Mouse (Mus musculus): Measurements from ENCODE around the gene Mroh2a. TPM values are rescaled to one million over a fixed set of nuclear protein-coding genes. Genes with fewer than 3 reads are reported as not detected.
"Not testable (repeated sequence)": the region's sequence is repeated elsewhere in the genome, so short reads cannot be mapped to it uniquely, and the experiment has no call there.

The Mroh2a gene
- polyA plus RNA-seq, 1 experiment from 2014 or later: 0.50 TPM

- no peaks in the 10 kb centered on the region for H3K4me1 ChIP-seq
- no peak for ATAC-seq (replicated peaks)
- H3K9ac ChIP-seq: no peak overlapping the region
- no peak overlapping the region for H3K4me3 ChIP-seq
- no peaks in the 10 kb centered on the region for H3K27me3 ChIP-seq (replicated peaks)
- 48% methylated on average over 2 of the region's 2 CpGs for WGBS
- H3K4me2 ChIP-seq: no peak overlapping the region
- H3K27ac ChIP-seq: no peak overlapping the region
- H3K36me3 ChIP-seq (replicated peaks): no peaks in the 10 kb centered on the region
- H3K9me3 ChIP-seq: peaks cover 29% of the 10 kb centered on the region
Measured at GRCm38 (mm10) chr1:88222216-88222615, 4.6 kb upstream of the Mroh2a start.

- H3K4me3 ChIP-seq; H3K4me2 ChIP-seq; ATAC-seq (replicated peaks); H3K36me3 ChIP-seq (replicated peaks); H3K27me3 ChIP-seq (replicated peaks); H3K9ac ChIP-seq; H3K4me1 ChIP-seq; H3K27ac ChIP-seq: not testable (repeated sequence)
- H3K9me3 ChIP-seq: peaks cover 33% of the 10 kb centered on the region
Measured at GRCm38 (mm10) chr1:88223011-88223515, 3.7 kb upstream of the Mroh2a start.

- no peaks in the 10 kb centered on the region for H3K4me1 ChIP-seq
- no peaks in the 10 kb centered on the region for H3K36me3 ChIP-seq (replicated peaks)
- H3K27ac ChIP-seq: no peak overlapping the region
- H3K4me3 ChIP-seq: no peak overlapping the region
- H3K9me3 ChIP-seq: peaks cover 38% of the 10 kb centered on the region
- H3K4me2 ChIP-seq: no peak overlapping the region
- no peak for ATAC-seq (replicated peaks)
- H3K9ac ChIP-seq: no peak overlapping the region
- WGBS: 49% methylated on average over 1 of the region's 1 CpGs
- no peaks in the 10 kb centered on the region for H3K27me3 ChIP-seq (replicated peaks)
Measured at GRCm38 (mm10) chr1:88223591-88223990, 3.2 kb upstream of the Mroh2a start.

GRCm38 (mm10) chr1:88224029-88224776 is 2.6 kb upstream of the Mroh2a start:
- no peaks in the 10 kb centered on the region for H3K27me3 ChIP-seq (replicated peaks)
- H3K9me3 ChIP-seq: peaks cover 44% of the 10 kb centered on the region
- no peak overlapping the region for H3K27ac ChIP-seq
- WGBS: 76% methylated on average over 2 of the region's 2 CpGs
- H3K4me3 ChIP-seq: no peak overlapping the region
- no peaks in the 10 kb centered on the region for H3K36me3 ChIP-seq (replicated peaks)
- ATAC-seq (replicated peaks): no peak
- no peak overlapping the region for H3K9ac ChIP-seq
- no peaks in the 10 kb centered on the region for H3K4me1 ChIP-seq
- no peak overlapping the region for H3K4me2 ChIP-seq

GRCm38 (mm10) chr1:88225301-88225700 is 1.5 kb upstream of the Mroh2a start:
- not testable (repeated sequence) for H3K36me3 ChIP-seq (replicated peaks); H3K4me3 ChIP-seq; H3K9ac ChIP-seq; H3K27ac ChIP-seq; H3K27me3 ChIP-seq (replicated peaks); ATAC-seq (replicated peaks); H3K4me1 ChIP-seq; H3K4me2 ChIP-seq
- 42% methylated on average over 2 of the region's 2 CpGs for WGBS
- peaks cover 55% of the 10 kb centered on the region for H3K9me3 ChIP-seq

DNA sequence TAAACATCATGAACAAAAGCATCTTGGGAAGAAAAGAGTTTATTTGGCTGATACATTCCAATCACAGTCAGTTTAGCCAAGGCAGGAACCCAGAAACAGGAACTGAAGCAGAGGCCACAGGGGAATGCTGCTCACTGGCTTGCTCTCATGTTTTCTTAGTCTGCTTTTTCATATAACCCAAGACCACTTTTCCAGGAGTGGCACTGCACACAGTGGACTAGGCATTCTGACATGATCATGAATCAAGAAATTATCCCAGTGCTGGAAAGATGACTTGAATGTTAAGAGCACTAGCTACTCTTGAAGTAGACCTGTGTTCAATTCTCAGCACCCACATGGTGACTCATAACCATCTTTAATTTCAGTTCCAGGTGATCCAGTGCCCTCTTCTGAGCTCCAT is 1.0 kb upstream of the Mroh2a start:
- H3K27ac ChIP-seq: no peak overlapping the region
- H3K4me2 ChIP-seq: no peak overlapping the region
- no peak overlapping the region for H3K4me3 ChIP-seq
- H3K9ac ChIP-seq: no peak overlapping the region
- no peaks in the 10 kb centered on the region for H3K4me1 ChIP-seq
- H3K27me3 ChIP-seq (replicated peaks): no peaks in the 10 kb centered on the region
- H3K9me3 ChIP-seq: peaks cover 59% of the 10 kb centered on the region
- no peaks in the 10 kb centered on the region for H3K36me3 ChIP-seq (replicated peaks)
- ATAC-seq (replicated peaks): no peak

- Histone ChIP-seq H3K4me1 (no peaks in the 10 kb centered on the region), H3K27me3 (replicated peaks) (no peaks in the 10 kb centered on the region), H3K9ac (no peak overlapping the region), H3K36me3 (replicated peaks) (no peaks in the 10 kb centered on the region), H3K9me3 (peaks cover 72% of the 10 kb centered on the region), H3K4me3 (no peak overlapping the region), H3K27ac (no peak overlapping the region), H3K4me2 (no peak overlapping the region)
- 58% methylated on average over 2 of the region's 2 CpGs for WGBS
- ATAC-seq (replicated peaks): no peak
Measured at GRCm38 (mm10) chr1:88227482-88227881, 696 bp downstream of the Mroh2a start.

- no peak for ATAC-seq (replicated peaks)
Measured at GRCm38 (mm10) chr1:88228121-88228520, 1.3 kb downstream of the Mroh2a start.

GRCm38 (mm10) chr1:88229566-88229965 is 2.8 kb downstream of the Mroh2a start:
- H3K4me1 ChIP-seq: no peaks in the 10 kb centered on the region
- no peaks in the 10 kb centered on the region for H3K27me3 ChIP-seq (replicated peaks)
- no peak overlapping the region for H3K4me3 ChIP-seq
- no peak overlapping the region for H3K9ac ChIP-seq
- WGBS: 79% methylated on average over 3 of the region's 3 CpGs
- no peak overlapping the region for H3K27ac ChIP-seq
- H3K9me3 ChIP-seq: peaks cover 91% of the 10 kb centered on the region
- H3K4me2 ChIP-seq: no peak overlapping the region
- ATAC-seq (replicated peaks): no peak
- H3K36me3 ChIP-seq (replicated peaks): no peaks in the 10 kb centered on the region

More at GRCm38 (mm10) chr1:88228121-88228520, 1.3 kb downstream of the Mroh2a start:
- H3K27ac ChIP-seq: no peak overlapping the region
- WGBS: 71% methylated on average over 7 of the region's 7 CpGs
- no peak overlapping the region for H3K9ac ChIP-seq
- H3K36me3 ChIP-seq (replicated peaks): no peaks in the 10 kb centered on the region
- no peak overlapping the region for H3K4me3 ChIP-seq
- no peaks in the 10 kb centered on the region for H3K4me1 ChIP-seq
- H3K9me3 ChIP-seq: peaks cover 78% of the 10 kb centered on the region
- no peak overlapping the region for H3K4me2 ChIP-seq
- H3K27me3 ChIP-seq (replicated peaks): no peaks in the 10 kb centered on the region

GRCm38 (mm10) chr1:88229986-88230385 is 3.2 kb downstream of the Mroh2a start:
- Histone ChIP-seq H3K4me2 (no peak overlapping the region), H3K4me1 (no peaks in the 10 kb centered on the region), H3K4me3 (no peak overlapping the region), H3K36me3 (replicated peaks) (no peaks in the 10 kb centered on the region), H3K9ac (no peak overlapping the region), H3K27ac (no peak overlapping the region), H3K27me3 (replicated peaks) (no peaks in the 10 kb centered on the region), H3K9me3 (peaks cover 95% of the 10 kb centered on the region)
- ATAC-seq (replicated peaks): 0 out of 2 replicates have a peak, but pooled peaks have one; percentile 12
- WGBS: 84% methylated on average over 5 of the region's 5 CpGs

DNA sequence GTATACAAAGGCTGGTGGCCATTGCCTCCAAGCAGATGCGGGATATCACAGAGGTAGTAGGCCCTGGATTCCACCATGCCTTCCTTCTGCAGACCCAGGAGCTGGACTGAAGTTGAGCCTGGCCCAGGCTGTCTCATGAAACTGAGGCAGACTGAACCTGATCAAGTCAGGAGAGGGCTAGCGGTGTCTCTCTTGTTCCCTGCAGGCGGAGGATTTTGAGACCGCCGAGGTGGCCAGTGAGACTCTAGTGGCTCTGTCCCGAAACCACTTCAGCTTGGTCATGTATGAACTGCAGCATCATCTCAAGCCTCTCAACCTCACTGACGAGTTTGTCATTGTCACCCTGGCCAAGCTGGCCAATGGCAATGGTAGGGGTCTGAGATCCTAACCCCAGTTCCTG is 3.6 kb downstream of the Mroh2a start:
- H3K4me1 ChIP-seq: no peaks in the 10 kb centered on the region
- no peak for ATAC-seq (replicated peaks)
- peaks cover 98% of the 10 kb centered on the region for H3K9me3 ChIP-seq
- no peak overlapping the region for H3K27ac ChIP-seq
- no peaks in the 10 kb centered on the region for H3K27me3 ChIP-seq (replicated peaks)
- no peaks in the 10 kb centered on the region for H3K36me3 ChIP-seq (replicated peaks)
- no peak overlapping the region for H3K9ac ChIP-seq
- no peak overlapping the region for H3K4me2 ChIP-seq
- no peak overlapping the region for H3K4me3 ChIP-seq
- 74% methylated on average over 7 of the region's 7 CpGs for WGBS

- no peaks in the 10 kb centered on the region for H3K36me3 ChIP-seq (replicated peaks)
Measured at GRCm38 (mm10) chr1:88230981-88231802, 4.4 kb downstream of the Mroh2a start.

More at GRCm38 (mm10) chr1:88230981-88231802, 4.4 kb downstream of the Mroh2a start:
- Histone ChIP-seq H3K4me1 (no peaks in the 10 kb centered on the region), H3K27ac (no peak overlapping the region), H3K27me3 (replicated peaks) (no peaks in the 10 kb centered on the region), H3K4me3 (no peak overlapping the region), H3K4me2 (no peak overlapping the region), H3K9ac (no peak overlapping the region), H3K9me3 (peaks cover 97% of the 10 kb centered on the region)
- 75% methylated on average over 6 of the region's 6 CpGs for WGBS
- ATAC-seq (replicated peaks): no peak
